Mouse (Mus musculus): ENCODE results near the gene Zfp866. TPM values are rescaled to one million over a fixed set of nuclear protein-coding genes. Genes with fewer than 3 reads are reported as not detected.

The Zfp866 gene
- polyA plus RNA-seq, 1 experiment from 2014 or later: 40.3 TPM

- ATAC-seq (ENCODE audit: low FRiP score): no peak
- peak overlapping the region; percentile 97 for H3K4me3 ChIP-seq (replicated peaks; ENCODE audit: low read length)
- H3K9ac ChIP-seq: peak overlapping the region; percentile 98
- peak overlapping the region; percentile 86 for H3K27ac ChIP-seq
- no peaks in the 10 kb centered on the region for H3K27me3 ChIP-seq (ENCODE audit: control insufficient read depth, insufficient read depth, low read length)
- H3K9me3 ChIP-seq (ENCODE audit: control insufficient read depth, low read length): no peaks in the 10 kb centered on the region
- no peak for DNase-seq (ENCODE audit: low spot score)
- 37% methylated on average over 11 of the region's 11 CpGs for WGBS
- H3K36me3 ChIP-seq (replicated peaks; ENCODE audit: control insufficient read depth, insufficient read depth): peaks cover 21% of the 10 kb centered on the region
- peaks cover 16% of the 10 kb centered on the region for H3K4me1 ChIP-seq (replicated peaks; ENCODE audit: control insufficient read depth, insufficient read depth, low read length)
- peak overlapping the region; percentile 61 for H3K4me2 ChIP-seq (replicated peaks)
Observed at GRCm38 (mm10) chr8:69790364-69790763, 614 bp downstream of the Zfp866 start.

GRCm38 (mm10) chr8:69789731-69790130 lies 1.2 kb downstream of the Zfp866 start:
- H3K36me3 ChIP-seq (replicated peaks; ENCODE audit: control insufficient read depth, insufficient read depth): peaks cover 14% of the 10 kb centered on the region
- ATAC-seq (ENCODE audit: low FRiP score): no peak
- H3K4me1 ChIP-seq (replicated peaks; ENCODE audit: control insufficient read depth, insufficient read depth, low read length): peaks cover 16% of the 10 kb centered on the region
- no peaks in the 10 kb centered on the region for H3K27me3 ChIP-seq (ENCODE audit: control insufficient read depth, insufficient read depth, low read length)
- no peak overlapping the region for H3K9ac ChIP-seq
- H3K4me3 ChIP-seq (replicated peaks; ENCODE audit: low read length): peak overlapping the region; percentile 97; the same call in 1 of the 2 replicates
- 75% methylated on average over 5 of the region's 5 CpGs for WGBS
- no peak overlapping the region for H3K27ac ChIP-seq
- no peaks in the 10 kb centered on the region for H3K9me3 ChIP-seq (ENCODE audit: control insufficient read depth, low read length)
- peak overlapping the region; percentile 61; the same call in 1 of the 2 replicates for H3K4me2 ChIP-seq (replicated peaks)
- DNase-seq (ENCODE audit: low spot score): no peak

GRCm38 (mm10) chr8:69789105-69789504 lies 1.9 kb downstream of the Zfp866 start:
- Histone ChIP-seq H3K36me3 (replicated peaks; ENCODE audit: control insufficient read depth, insufficient read depth) (peaks cover 8% of the 10 kb centered on the region; the same call in 1 of the 2 replicates), H3K4me1 (replicated peaks; ENCODE audit: control insufficient read depth, insufficient read depth, low read length) (peaks cover 16% of the 10 kb centered on the region), H3K9me3 (ENCODE audit: control insufficient read depth, low read length) (no peaks in the 10 kb centered on the region), H3K4me2 (replicated peaks) (no peak overlapping the region), H3K4me3 (replicated peaks; ENCODE audit: low read length) (no peak overlapping the region), H3K27me3 (ENCODE audit: control insufficient read depth, insufficient read depth, low read length) (no peaks in the 10 kb centered on the region), H3K9ac (no peak overlapping the region), H3K27ac (no peak overlapping the region)
- no peak for DNase-seq (ENCODE audit: low spot score)
- ATAC-seq (ENCODE audit: low FRiP score): no peak
- 89% methylated on average over 5 of the region's 5 CpGs for WGBS

- no peak overlapping the region for H3K9ac ChIP-seq
- WGBS: 57% methylated on average over 12 of the region's 12 CpGs
- no peaks in the 10 kb centered on the region for H3K27me3 ChIP-seq (ENCODE audit: control insufficient read depth, insufficient read depth, low read length)
- no peak overlapping the region for H3K4me2 ChIP-seq (replicated peaks)
- ATAC-seq (ENCODE audit: low FRiP score) (no peak), DNase-seq (ENCODE audit: low spot score) (no peak)
- peaks cover 20% of the 10 kb centered on the region for H3K4me1 ChIP-seq (replicated peaks; ENCODE audit: control insufficient read depth, insufficient read depth, low read length)
- H3K9me3 ChIP-seq (ENCODE audit: control insufficient read depth, low read length): no peaks in the 10 kb centered on the region
- H3K36me3 ChIP-seq (replicated peaks; ENCODE audit: control insufficient read depth, insufficient read depth): no peaks in the 10 kb centered on the region
- H3K27ac ChIP-seq: no peak overlapping the region
- no peak overlapping the region for H3K4me3 ChIP-seq (replicated peaks; ENCODE audit: low read length)
Observed at GRCm38 (mm10) chr8:69777111-69777510, 13.9 kb downstream of the Zfp866 start.

GRCm38 (mm10) chr8:69775149-69775534 lies 15.8 kb downstream of the Zfp866 start:
- H3K4me2 ChIP-seq (replicated peaks): peak overlapping the region; percentile 28
- H3K9ac ChIP-seq: no peak overlapping the region
- WGBS: 59% methylated on average over 2 of the region's 2 CpGs
- DNase-seq (ENCODE audit: low spot score) (no peak), ATAC-seq (ENCODE audit: low FRiP score) (no peak; the same call in 1 of the 2 replicates)
- H3K4me3 ChIP-seq (replicated peaks; ENCODE audit: low read length): peak overlapping the region; percentile 71; the same call in 1 of the 2 replicates
- H3K27me3 ChIP-seq (ENCODE audit: control insufficient read depth, insufficient read depth, low read length): no peaks in the 10 kb centered on the region
- peak overlapping the region; percentile 99; the same call in 1 of the 2 replicates for H3K27ac ChIP-seq
- peaks cover 21% of the 10 kb centered on the region for H3K4me1 ChIP-seq (replicated peaks; ENCODE audit: control insufficient read depth, insufficient read depth, low read length)
- H3K9me3 ChIP-seq (ENCODE audit: control insufficient read depth, low read length): no peaks in the 10 kb centered on the region
- no peaks in the 10 kb centered on the region for H3K36me3 ChIP-seq (replicated peaks; ENCODE audit: control insufficient read depth, insufficient read depth)

GRCm38 (mm10) chr8:69774503-69775148 lies 16.4 kb downstream of the Zfp866 start, which contains the start of gene Gm20422:
Gm20422 (minus strand) TSS chr8:69774886.
- DNase-seq (ENCODE audit: low spot score): peak; percentile 95
- peak within 1 kb of the TSS; percentile 71 for H3K4me3 ChIP-seq (replicated peaks; ENCODE audit: low read length)
- H3K9ac ChIP-seq: peak within 1 kb of the TSS; percentile 80
- under 1% methylated on average over 41 of the region's 41 CpGs for WGBS
- peak; percentile 99 for ATAC-seq (ENCODE audit: low FRiP score)
- H3K4me2 ChIP-seq (replicated peaks): peak within 1 kb of the TSS; percentile 79
- H3K27ac ChIP-seq: peak within 1 kb of the TSS; percentile 99
- H3K4me1 ChIP-seq (replicated peaks; ENCODE audit: control insufficient read depth, insufficient read depth, low read length): peaks cover 21% of the 10 kb centered on the region
- no peaks in the 10 kb centered on the region for H3K9me3 ChIP-seq (ENCODE audit: control insufficient read depth, low read length)
- no peaks in the 10 kb centered on the region for H3K27me3 ChIP-seq (ENCODE audit: control insufficient read depth, insufficient read depth, low read length)
- H3K36me3 ChIP-seq (replicated peaks; ENCODE audit: control insufficient read depth, insufficient read depth): no peaks in the 10 kb centered on the region

GRCm38 (mm10) chr8:69772106-69772505 lies 18.9 kb downstream of the Zfp866 start:
- Histone ChIP-seq H3K27me3 (ENCODE audit: control insufficient read depth, insufficient read depth, low read length) (no peaks in the 10 kb centered on the region), H3K4me1 (replicated peaks; ENCODE audit: control insufficient read depth, insufficient read depth, low read length) (peaks cover 21% of the 10 kb centered on the region), H3K4me3 (replicated peaks; ENCODE audit: low read length) (no peak overlapping the region), H3K4me2 (replicated peaks) (0 out of 2 replicates have a peak overlapping the region, but pooled peaks have one; percentile 17), H3K9ac (no peak overlapping the region), H3K36me3 (replicated peaks; ENCODE audit: control insufficient read depth, insufficient read depth) (peaks cover 22% of the 10 kb centered on the region), H3K9me3 (ENCODE audit: control insufficient read depth, low read length) (no peaks in the 10 kb centered on the region), H3K27ac (no peak overlapping the region)
- ATAC-seq (ENCODE audit: low FRiP score) (no peak), DNase-seq (ENCODE audit: low spot score) (no peak)
- WGBS: 84% methylated on average over 2 of the region's 2 CpGs

- 0 out of 2 replicates have a peak, but pooled peaks cover 3% of the 10 kb centered on the region for H3K9me3 ChIP-seq (ENCODE audit: control insufficient read depth, low read length)
- ATAC-seq (ENCODE audit: low FRiP score) (no peak), DNase-seq (ENCODE audit: low spot score) (no peak)
- H3K9ac ChIP-seq: no peak overlapping the region
- peaks cover 31% of the 10 kb centered on the region for H3K36me3 ChIP-seq (replicated peaks; ENCODE audit: control insufficient read depth, insufficient read depth)
- 87% methylated on average over 9 of the region's 9 CpGs for WGBS
- no peak overlapping the region for H3K4me3 ChIP-seq (replicated peaks; ENCODE audit: low read length)
- H3K27me3 ChIP-seq (ENCODE audit: control insufficient read depth, insufficient read depth, low read length): no peaks in the 10 kb centered on the region
- H3K27ac ChIP-seq: no peak overlapping the region
- no peak overlapping the region for H3K4me2 ChIP-seq (replicated peaks)
- peaks cover 21% of the 10 kb centered on the region for H3K4me1 ChIP-seq (replicated peaks; ENCODE audit: control insufficient read depth, insufficient read depth, low read length)
Observed at GRCm38 (mm10) chr8:69771221-69771620, 19.8 kb downstream of the Zfp866 start.

- ATAC-seq (ENCODE audit: low FRiP score) (no peak), DNase-seq (ENCODE audit: low spot score) (no peak)
- Histone ChIP-seq H3K27ac (no peak overlapping the region), H3K9ac (no peak overlapping the region), H3K4me1 (replicated peaks; ENCODE audit: control insufficient read depth, insufficient read depth, low read length) (no peaks in the 10 kb centered on the region), H3K4me2 (replicated peaks) (no peak overlapping the region), H3K27me3 (ENCODE audit: control insufficient read depth, insufficient read depth, low read length) (no peaks in the 10 kb centered on the region), H3K9me3 (ENCODE audit: control insufficient read depth, low read length) (0 out of 2 replicates have a peak, but pooled peaks cover 3% of the 10 kb centered on the region), H3K36me3 (replicated peaks; ENCODE audit: control insufficient read depth, insufficient read depth) (peaks cover 79% of the 10 kb centered on the region), H3K4me3 (replicated peaks; ENCODE audit: low read length) (no peak overlapping the region)
- 91% methylated on average over 4 of the region's 4 CpGs for WGBS
Observed at GRCm38 (mm10) chr8:69761814-69762445, 29.0 kb downstream of the Zfp866 start.
